Mouse (Mus musculus): ENCODE measurements at regions not wholly inside any gene's neighbourhood (a gene's known extent, or its start where the extent isn't known, plus 50 kb on each side); places are given as distances from the start of the nearest gene placed in this dataset.

DNA sequence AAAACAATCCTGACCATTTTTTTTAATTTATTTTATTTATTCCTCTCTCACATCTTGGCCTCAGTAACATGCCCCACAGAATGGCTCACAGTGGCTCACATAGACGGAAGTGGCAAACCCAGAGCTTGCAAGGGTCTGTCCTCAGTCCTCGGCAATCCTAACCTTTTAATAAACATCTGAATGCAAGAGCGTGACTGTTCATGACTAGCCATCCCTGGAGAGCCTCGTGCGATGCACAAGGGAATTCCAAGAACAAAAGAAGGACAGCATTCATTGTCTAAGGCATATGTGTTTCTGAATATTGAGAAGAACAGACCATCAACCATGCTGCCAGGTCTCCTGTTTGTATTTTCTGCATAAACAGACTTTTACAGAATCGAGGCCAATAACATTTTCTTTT lies 98.8 kb upstream of the 1700025G04Rik start:
- no peak overlapping the region for H3K27ac ChIP-seq (ENCODE audit: low read length)
- H3K9me3 ChIP-seq (replicated peaks; ENCODE audit: control insufficient read depth, low read length, poor library complexity, severe bottlenecking): no peaks in the 10 kb centered on the region
- no peak overlapping the region for H3K9ac ChIP-seq (ENCODE audit: low read depth, low read length)
- H3K4me2 ChIP-seq (ENCODE audit: low read length): no peak overlapping the region
- no peaks in the 10 kb centered on the region for H3K27me3 ChIP-seq (ENCODE audit: control insufficient read depth, insufficient read depth, low read depth, low read length)
- no peaks in the 10 kb centered on the region for H3K36me3 ChIP-seq (ENCODE audit: control insufficient read depth, insufficient read depth, low read length)
- 29% methylated on average over 6 of the region's 6 CpGs for WGBS
- H3K4me1 ChIP-seq (ENCODE audit: control insufficient read depth, insufficient read depth, low read length): no peaks in the 10 kb centered on the region; the same call in 1 of the 2 replicates
- no peak overlapping the region for H3K4me3 ChIP-seq (ENCODE audit: low read depth, low read length)
- ATAC-seq: no peak

DNA sequence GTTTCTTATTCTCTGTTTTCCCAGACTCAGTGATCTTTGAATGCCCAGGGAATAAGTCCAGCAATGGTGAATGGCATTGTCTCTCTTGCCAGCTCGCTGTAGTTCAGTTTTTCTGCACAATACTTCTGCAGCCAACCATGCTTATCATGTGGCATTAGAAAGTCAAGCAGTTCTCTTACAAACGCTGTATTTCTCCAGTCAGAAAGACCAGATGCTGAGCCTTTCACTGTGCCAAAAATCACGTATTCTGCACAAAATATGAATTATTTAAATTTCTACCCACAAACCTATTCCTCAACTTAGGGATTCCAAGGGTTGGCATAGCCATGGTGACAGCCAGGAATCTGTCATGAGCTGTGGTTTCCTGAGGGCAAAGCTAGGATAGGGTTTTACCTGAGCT lies 95.0 kb upstream of the 1700025G04Rik start:
- ATAC-seq: no peak
- Histone ChIP-seq H3K27me3 (ENCODE audit: control insufficient read depth, insufficient read depth, low read depth, low read length) (no peaks in the 10 kb centered on the region), H3K27ac (ENCODE audit: low read length) (no peak overlapping the region), H3K4me2 (ENCODE audit: low read length) (no peak overlapping the region), H3K36me3 (ENCODE audit: control insufficient read depth, insufficient read depth, low read length) (no peaks in the 10 kb centered on the region), H3K4me1 (ENCODE audit: control insufficient read depth, insufficient read depth, low read length) (no peaks in the 10 kb centered on the region; the same call in 1 of the 2 replicates), H3K9ac (ENCODE audit: low read depth, low read length) (no peak overlapping the region), H3K4me3 (ENCODE audit: low read depth, low read length) (no peak overlapping the region), H3K9me3 (replicated peaks; ENCODE audit: control insufficient read depth, low read length, poor library complexity, severe bottlenecking) (no peaks in the 10 kb centered on the region)
- 71% methylated on average over 3 of the region's 3 CpGs for WGBS

DNA sequence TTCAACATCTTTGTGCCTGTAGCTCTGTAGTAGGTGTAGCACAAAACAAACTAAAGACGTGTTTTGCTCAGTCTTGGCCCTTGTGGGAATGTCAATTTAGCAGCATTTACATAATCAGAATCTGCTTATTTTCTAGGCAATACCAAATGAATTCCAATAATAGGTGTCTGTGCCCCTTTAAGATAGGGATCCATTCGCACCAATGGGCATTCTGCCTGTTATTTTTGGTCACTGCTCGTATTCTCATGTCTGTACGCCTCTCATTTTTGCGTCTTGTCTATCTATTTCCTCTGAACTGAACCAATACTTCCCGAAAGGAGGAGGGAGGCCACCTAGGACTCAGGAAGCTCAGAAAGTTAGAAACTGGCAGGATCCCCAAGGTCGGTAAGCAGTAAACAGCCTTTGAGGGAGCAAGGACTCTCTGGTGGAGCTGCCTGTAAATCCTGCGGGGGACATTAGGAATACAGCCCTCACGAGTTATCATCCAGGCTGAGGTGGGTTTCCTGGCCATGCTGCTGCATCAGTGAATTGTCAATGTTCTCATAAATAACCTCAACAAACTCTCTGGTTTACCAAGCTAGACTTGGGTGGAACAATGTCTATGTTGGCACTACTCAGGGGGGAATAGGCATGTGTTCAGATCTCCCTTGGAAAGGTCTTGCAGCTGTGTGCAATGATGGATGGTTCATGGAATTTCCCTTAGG lies 86.5 kb upstream of the 1700025G04Rik start:
- Histone ChIP-seq H3K9me3 (replicated peaks; ENCODE audit: control insufficient read depth, low read length, poor library complexity, severe bottlenecking) (no peaks in the 10 kb centered on the region), H3K4me1 (ENCODE audit: control insufficient read depth, insufficient read depth, low read length) (peaks cover 11% of the 10 kb centered on the region), H3K27ac (ENCODE audit: low read length) (no peak overlapping the region), H3K4me3 (ENCODE audit: low read depth, low read length) (no peak overlapping the region), H3K36me3 (ENCODE audit: control insufficient read depth, insufficient read depth, low read length) (no peaks in the 10 kb centered on the region), H3K27me3 (ENCODE audit: control insufficient read depth, insufficient read depth, low read depth, low read length) (no peaks in the 10 kb centered on the region), H3K4me2 (ENCODE audit: low read length) (no peak overlapping the region), H3K9ac (ENCODE audit: low read depth, low read length) (no peak overlapping the region)
- WGBS: 88% methylated on average over 9 of the region's 9 CpGs
- no peak for ATAC-seq

DNA sequence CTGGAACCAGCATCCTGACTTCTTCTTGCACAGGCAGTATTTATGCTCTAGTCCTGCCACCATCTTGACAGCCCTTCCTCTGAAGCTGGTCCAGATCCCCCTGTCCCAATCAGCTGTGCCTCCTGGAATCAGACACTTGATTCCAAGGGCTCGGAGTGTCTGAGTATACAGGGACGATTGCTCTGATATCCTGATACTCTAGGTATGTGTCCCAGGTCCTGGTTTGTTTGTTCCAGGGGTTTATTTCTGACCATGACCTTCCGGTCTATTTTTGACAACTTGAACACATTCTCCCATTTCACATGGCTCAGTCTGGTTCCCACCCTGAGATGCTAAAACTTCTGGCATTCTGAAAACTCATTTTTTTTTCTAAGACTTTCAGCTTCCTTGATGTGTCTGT lies 85.8 kb upstream of the 1700025G04Rik start:
- H3K9me3 ChIP-seq (replicated peaks; ENCODE audit: control insufficient read depth, low read length, poor library complexity, severe bottlenecking): no peaks in the 10 kb centered on the region
- no peak overlapping the region for H3K27ac ChIP-seq (ENCODE audit: low read length)
- no peaks in the 10 kb centered on the region for H3K27me3 ChIP-seq (ENCODE audit: control insufficient read depth, insufficient read depth, low read depth, low read length)
- H3K4me3 ChIP-seq (ENCODE audit: low read depth, low read length): no peak overlapping the region
- ATAC-seq: no peak
- 94% methylated on average over 3 of the region's 3 CpGs for WGBS
- peaks cover 15% of the 10 kb centered on the region for H3K4me1 ChIP-seq (ENCODE audit: control insufficient read depth, insufficient read depth, low read length)
- no peak overlapping the region for H3K9ac ChIP-seq (ENCODE audit: low read depth, low read length)
- H3K4me2 ChIP-seq (ENCODE audit: low read length): no peak overlapping the region
- H3K36me3 ChIP-seq (ENCODE audit: control insufficient read depth, insufficient read depth, low read length): no peaks in the 10 kb centered on the region

DNA sequence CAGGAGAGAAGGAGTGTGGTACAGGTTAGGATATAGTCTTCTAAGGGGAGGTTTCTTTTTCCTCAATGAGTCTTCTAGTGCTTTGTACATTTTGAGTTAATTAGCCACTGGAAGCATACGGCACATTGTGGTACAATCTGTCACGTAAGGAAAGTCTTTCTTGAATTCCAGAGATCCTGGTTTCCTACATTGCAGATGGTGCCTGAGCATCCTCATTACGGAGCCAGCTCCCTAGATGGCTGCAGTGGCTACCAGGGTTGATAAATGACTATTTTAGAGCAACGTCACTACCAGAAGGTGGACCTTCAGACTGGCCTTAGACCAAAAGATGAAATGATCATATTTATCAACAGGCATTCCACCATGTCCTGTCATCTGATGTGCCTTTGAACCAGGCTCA lies 84.5 kb upstream of the 1700025G04Rik start:
- H3K27me3 ChIP-seq (ENCODE audit: control insufficient read depth, insufficient read depth, low read depth, low read length): no peaks in the 10 kb centered on the region
- no peak overlapping the region for H3K4me2 ChIP-seq (ENCODE audit: low read length)
- H3K9me3 ChIP-seq (replicated peaks; ENCODE audit: control insufficient read depth, low read length, poor library complexity, severe bottlenecking): no peaks in the 10 kb centered on the region
- 92% methylated on average over 4 of the region's 4 CpGs for WGBS
- no peaks in the 10 kb centered on the region for H3K36me3 ChIP-seq (ENCODE audit: control insufficient read depth, insufficient read depth, low read length)
- no peak for ATAC-seq
- no peak overlapping the region for H3K4me3 ChIP-seq (ENCODE audit: low read depth, low read length)
- H3K4me1 ChIP-seq (ENCODE audit: control insufficient read depth, insufficient read depth, low read length): peaks cover 15% of the 10 kb centered on the region
- no peak overlapping the region for H3K27ac ChIP-seq (ENCODE audit: low read length)
- no peak overlapping the region for H3K9ac ChIP-seq (ENCODE audit: low read depth, low read length)

DNA sequence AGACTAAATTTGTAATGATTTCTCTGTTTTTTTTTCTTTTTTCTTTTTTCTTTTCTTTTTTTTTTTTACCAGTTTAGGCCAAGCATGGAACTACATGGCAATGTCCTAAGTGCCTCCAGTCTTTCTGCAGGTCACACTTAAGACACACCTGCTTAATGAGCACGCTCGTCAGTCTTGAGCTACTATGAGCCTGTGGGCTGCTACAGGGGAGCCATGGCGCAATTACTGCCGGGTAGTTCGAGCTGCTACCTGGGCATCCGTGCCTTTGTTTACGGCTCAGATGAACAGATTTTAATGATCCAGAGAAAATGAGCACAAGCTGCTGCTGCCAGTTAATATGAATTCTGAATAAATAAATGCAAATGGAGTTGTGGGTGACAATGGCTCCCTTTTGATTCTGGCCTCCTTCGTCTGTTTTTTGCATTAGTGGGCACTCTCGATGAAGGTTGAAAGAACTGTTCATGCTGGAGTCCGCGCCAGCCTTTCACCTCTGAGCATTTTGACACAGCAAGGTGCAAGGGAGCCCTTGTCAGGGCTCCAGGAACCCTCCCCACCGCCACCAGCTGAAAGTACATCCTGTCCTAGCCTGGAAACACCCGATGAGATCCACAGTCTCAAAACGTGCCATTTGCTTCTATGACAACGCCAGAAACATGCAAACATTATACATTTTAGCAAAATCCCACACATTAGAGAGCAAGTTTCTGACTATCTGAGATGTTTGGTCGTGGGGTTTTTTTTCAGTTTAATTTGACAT lies 81.3 kb upstream of the 1700025G04Rik start:
- Histone ChIP-seq H3K36me3 (ENCODE audit: control insufficient read depth, insufficient read depth, low read length) (no peaks in the 10 kb centered on the region), H3K4me3 (ENCODE audit: low read depth, low read length) (no peak overlapping the region), H3K4me1 (ENCODE audit: control insufficient read depth, insufficient read depth, low read length) (peaks cover 15% of the 10 kb centered on the region), H3K27ac (ENCODE audit: low read length) (peak overlapping the region; percentile 64), H3K4me2 (ENCODE audit: low read length) (peak overlapping the region; percentile 12; the same call in 1 of the 2 replicates), H3K9me3 (replicated peaks; ENCODE audit: control insufficient read depth, low read length, poor library complexity, severe bottlenecking) (no peaks in the 10 kb centered on the region), H3K27me3 (ENCODE audit: control insufficient read depth, insufficient read depth, low read depth, low read length) (no peaks in the 10 kb centered on the region), H3K9ac (ENCODE audit: low read depth, low read length) (no peak overlapping the region)
- ATAC-seq: peak; percentile 63; the same call in 1 of the 2 replicates
- WGBS: 30% methylated on average over 16 of the region's 16 CpGs

DNA sequence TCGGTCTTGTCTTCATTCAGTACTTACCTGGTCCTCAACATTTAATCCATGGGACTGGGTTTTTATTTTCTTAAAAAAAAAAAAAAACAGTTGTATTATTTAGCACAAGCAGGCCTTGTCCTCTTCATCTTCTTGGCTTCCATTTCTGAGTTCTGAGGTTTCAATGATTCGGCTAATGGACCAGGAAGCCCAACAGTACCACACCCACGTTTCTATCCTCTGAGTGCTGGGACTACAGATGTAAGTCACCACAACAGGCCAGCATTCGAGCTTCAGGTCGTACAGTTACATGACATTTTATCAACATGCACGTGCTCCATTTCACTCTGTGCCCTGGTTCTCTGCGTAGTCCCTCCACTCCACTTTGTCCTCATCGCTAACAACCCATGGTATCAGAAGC lies 80.7 kb upstream of the 1700025G04Rik start:
- Histone ChIP-seq H3K4me2 (ENCODE audit: low read length) (no peak overlapping the region), H3K9ac (ENCODE audit: low read depth, low read length) (no peak overlapping the region), H3K4me1 (ENCODE audit: control insufficient read depth, insufficient read depth, low read length) (peaks cover 15% of the 10 kb centered on the region), H3K4me3 (ENCODE audit: low read depth, low read length) (no peak overlapping the region), H3K9me3 (replicated peaks; ENCODE audit: control insufficient read depth, low read length, poor library complexity, severe bottlenecking) (no peaks in the 10 kb centered on the region), H3K27me3 (ENCODE audit: control insufficient read depth, insufficient read depth, low read depth, low read length) (no peaks in the 10 kb centered on the region), H3K36me3 (ENCODE audit: control insufficient read depth, insufficient read depth, low read length) (no peaks in the 10 kb centered on the region), H3K27ac (ENCODE audit: low read length) (no peak overlapping the region; the same call in 1 of the 2 replicates)
- 90% methylated on average over 8 of the region's 8 CpGs for WGBS
- no peak for ATAC-seq

DNA sequence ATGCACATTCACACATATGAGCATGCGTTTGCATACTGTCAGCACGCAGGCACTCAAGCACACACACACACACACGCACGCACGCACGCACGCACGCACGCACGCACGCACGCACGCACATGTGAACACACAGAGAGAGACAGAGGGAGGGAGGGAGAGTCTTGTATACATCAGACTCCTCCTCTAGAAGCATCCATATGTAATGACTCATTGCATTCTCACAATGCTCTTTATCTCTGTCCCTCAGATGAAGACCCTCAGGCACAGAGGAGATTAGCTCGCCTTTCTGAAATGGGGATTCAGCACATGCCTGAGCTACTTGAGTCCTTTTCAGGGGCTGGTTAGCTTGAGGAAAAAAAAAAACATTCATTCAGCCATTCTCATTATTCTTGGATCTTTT lies 79.6 kb upstream of the 1700025G04Rik start:
- no peak for ATAC-seq

DNA sequence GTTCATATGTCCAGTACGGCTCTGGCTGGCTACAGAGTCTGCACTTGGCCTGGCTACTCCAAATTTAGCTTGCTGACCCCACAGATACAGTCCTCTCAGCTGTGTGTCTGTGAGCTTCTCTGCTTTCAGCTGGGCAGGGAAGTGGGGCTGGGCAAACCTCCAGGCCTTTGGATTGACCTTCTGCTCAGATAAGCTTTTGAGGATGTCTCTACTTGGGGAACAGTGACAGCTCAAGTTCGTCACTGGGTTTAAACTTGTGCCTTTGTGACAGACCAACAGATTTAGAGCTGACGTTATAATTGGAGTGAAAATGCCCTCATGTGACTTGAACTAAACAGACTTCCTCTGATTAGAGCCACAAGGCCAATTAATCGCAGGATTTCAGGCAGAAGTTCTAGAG lies 78.4 kb upstream of the 1700025G04Rik start:
- H3K4me1 ChIP-seq (ENCODE audit: control insufficient read depth, insufficient read depth, low read length): peaks cover 23% of the 10 kb centered on the region
- ATAC-seq: no peak
- WGBS: 54% methylated on average over 4 of the region's 4 CpGs
- H3K9ac ChIP-seq (ENCODE audit: low read depth, low read length): no peak overlapping the region
- no peak overlapping the region for H3K4me2 ChIP-seq (ENCODE audit: low read length)
- no peaks in the 10 kb centered on the region for H3K36me3 ChIP-seq (ENCODE audit: control insufficient read depth, insufficient read depth, low read length)
- H3K4me3 ChIP-seq (ENCODE audit: low read depth, low read length): no peak overlapping the region
- no peak overlapping the region for H3K27ac ChIP-seq (ENCODE audit: low read length)
- no peaks in the 10 kb centered on the region for H3K27me3 ChIP-seq (ENCODE audit: control insufficient read depth, insufficient read depth, low read depth, low read length)
- H3K9me3 ChIP-seq (replicated peaks; ENCODE audit: control insufficient read depth, low read length, poor library complexity, severe bottlenecking): no peaks in the 10 kb centered on the region

More for the DNA sequence above, 79.6 kb upstream of the 1700025G04Rik start:
- Histone ChIP-seq H3K36me3 (ENCODE audit: control insufficient read depth, insufficient read depth, low read length) (no peaks in the 10 kb centered on the region), H3K27me3 (ENCODE audit: control insufficient read depth, insufficient read depth, low read depth, low read length) (no peaks in the 10 kb centered on the region), H3K4me3 (ENCODE audit: low read depth, low read length) (no peak overlapping the region), H3K4me2 (ENCODE audit: low read length) (no peak overlapping the region), H3K4me1 (ENCODE audit: control insufficient read depth, insufficient read depth, low read length) (peaks cover 21% of the 10 kb centered on the region), H3K27ac (ENCODE audit: low read length) (no peak overlapping the region), H3K9ac (ENCODE audit: low read depth, low read length) (no peak overlapping the region), H3K9me3 (replicated peaks; ENCODE audit: control insufficient read depth, low read length, poor library complexity, severe bottlenecking) (no peaks in the 10 kb centered on the region)
- WGBS: 81% methylated on average over 14 of the region's 14 CpGs

All from midbrain, embryonic 16.5 days (tissue).